Mouse (Mus musculus) cerebellum, adult 9-11 months (tissue): ENCODE data around the gene Glra4.
A peak's percentile ranks its signal among the peaks of the same experiment; 100 is the strongest.

Experiments used
- DNase-seq: peaks from one replicate; pipeline ENCODE4 v3.0.0; 2022

Glra4 gene

DNA sequence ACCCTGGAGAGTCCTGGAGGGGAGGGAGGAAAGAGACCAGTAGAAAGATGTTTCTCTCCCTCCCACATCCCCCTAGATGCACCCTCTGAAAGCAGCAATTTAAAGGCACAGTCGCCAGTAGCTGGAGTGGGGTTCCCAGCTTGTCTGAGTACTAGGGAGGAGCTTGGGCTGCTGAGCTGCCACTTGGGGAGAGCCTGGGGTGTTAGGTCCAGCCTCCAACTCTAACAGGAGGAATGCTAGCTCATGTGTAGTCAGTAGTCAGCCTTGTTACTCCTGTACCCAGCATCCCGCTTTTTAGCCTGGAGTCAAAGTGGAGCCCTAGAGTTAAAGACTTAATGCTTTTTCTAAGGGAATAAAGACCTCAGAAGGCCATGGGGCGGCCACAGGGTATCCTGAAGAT is at the start of gene Glra4:
Gene Glra4 (minus strand): TSS at position 101 of the 400 bp plus-strand sequence.
- no peak for DNase-seq

DNA sequence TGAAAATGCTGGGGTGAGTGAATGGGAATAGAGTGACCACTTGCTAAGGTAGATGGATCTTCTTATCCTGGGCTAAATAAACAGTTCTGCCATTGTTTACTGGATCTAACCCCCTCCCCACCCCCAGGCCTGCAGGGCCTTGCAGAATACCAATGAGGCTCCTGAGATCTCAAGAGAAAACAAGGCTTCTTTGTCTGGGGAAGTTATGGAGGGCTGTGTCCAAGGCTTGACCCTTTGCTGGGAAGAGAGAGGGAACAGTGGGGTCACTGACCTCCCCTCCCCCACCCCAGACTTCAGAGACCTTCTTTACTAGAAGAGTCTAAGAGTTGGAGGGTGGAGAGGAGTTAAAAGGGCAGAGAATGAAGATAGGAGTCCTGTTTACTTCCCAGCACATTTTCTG is 48.7 kb upstream of the Glra4 start:
- DNase-seq = no peak

DNA sequence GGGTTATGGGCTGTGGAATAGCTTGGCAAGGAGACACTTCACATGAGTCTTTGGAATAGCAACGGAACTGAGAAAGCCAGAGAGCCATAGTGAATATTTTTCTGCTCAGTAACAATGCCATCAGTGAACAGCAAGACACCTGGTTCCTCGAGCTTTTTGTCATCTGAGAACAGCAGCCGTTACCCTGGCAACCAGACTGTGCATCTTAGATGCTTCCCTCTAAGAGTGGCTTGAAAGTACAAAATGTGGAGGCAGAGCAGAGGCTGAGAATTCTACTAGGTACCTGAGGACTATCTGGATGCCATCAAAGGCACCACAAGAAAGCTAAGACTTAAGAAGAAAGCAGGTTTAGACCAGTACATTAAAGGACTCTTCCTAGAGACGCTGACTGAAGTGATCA is 45.1 kb upstream of the Glra4 start:
- no peak for DNase-seq

DNA sequence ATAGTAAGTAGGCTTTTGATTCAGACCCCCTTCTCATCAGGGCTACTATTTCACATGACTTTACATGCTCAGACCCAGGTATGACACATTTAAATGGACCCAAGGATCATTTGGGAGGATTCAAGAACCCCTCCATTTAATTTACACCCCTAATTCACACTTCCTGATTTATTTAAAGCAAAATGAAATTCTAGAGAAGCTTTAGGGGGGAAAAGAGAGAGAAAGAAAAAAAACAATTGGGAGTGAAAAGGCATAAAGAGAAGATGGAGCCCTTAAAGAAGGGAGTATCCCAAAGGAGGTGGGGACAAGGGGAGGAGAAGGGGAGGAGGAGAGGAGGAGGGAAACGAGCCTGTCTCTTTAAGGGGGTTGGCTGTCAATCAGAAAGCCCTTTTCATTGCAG is 42.4 kb upstream of the Glra4 start, which contains the start of gene Plp1:
Gene Plp1 (plus strand): TSS at position 301 of the 400 bp plus-strand sequence.
- no peak for DNase-seq

DNA sequence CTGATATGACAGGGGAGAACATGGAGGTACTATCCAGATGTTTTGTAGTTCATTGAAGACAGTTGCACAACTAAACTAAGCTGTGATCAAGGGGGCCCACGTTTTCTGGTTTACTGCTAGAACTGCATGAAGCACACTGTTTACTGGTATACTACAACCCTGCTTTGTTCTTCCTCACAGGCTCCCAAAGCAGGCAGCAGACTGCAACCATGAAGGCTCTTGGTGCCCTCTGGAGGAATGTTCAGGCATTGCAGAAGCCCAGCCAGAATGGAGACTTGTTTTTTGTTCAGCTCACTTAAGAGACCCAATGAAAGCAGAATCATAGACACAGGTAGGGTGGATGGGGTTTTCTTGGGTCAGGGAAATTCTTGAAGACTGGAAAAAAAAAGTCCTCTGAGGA is 40.3 kb upstream of the Glra4 start:
- DNase-seq = peak; percentile 43

DNA sequence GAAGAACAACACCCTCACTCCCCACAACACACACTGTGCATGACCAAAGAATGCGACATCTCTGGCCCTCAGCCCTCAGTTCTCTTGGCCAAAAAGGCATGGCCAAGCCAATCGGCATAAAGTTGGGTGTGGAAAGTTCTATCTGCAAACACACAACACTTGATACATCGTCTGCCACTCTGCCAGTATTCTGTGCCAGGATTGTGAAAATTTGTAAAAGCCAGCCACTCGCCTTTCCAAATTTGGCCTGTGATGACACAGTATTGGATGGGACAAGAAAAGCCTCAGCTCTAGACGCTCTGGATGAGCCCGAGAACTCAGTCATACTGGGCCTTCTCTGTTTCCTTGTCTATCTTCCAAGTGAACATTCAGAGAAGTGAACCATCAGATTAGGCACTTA is 39.8 kb upstream of the Glra4 start:
- no peak for DNase-seq

DNA sequence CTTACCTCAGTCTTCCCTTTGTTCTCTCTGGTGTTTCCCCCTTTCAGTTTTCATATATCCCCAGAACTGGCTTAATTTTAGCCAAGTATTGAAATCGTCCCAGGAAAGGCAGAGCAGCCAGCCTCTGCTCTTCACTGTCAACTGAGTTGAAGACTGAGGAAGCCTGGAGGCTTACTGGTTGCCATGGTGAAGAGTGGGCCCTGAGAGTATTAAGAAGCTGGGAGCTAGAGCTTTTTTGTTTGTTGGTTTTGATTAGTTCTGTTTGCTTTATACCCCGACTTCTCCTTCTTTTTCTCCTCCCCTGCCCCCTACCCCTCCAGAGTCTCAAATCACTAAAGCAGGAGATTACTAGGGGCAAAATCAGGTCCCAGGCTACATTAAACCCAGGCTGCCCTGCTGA is 17.3 kb upstream of the Glra4 start:
- no peak for DNase-seq

DNA sequence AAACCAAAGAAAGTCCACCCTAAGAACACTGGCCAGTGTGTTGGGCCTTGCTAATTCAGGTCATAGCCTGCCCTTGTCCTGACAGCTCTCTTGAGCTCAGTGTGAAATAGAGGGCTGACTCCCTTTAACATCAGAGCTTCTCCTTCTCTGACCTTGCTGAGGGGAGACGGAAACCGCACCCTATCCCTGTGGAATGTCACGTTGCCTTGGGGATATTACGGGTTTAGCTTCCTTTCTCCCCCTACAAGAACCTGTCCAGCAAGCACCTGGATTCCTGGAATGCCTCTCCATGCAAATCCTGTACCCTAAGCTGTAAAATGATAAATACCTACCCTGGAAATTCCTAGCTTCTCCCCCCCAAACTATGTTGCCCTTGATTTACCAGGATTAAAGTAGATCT is 9.5 kb upstream of the Glra4 start:
- DNase-seq = no peak

DNA sequence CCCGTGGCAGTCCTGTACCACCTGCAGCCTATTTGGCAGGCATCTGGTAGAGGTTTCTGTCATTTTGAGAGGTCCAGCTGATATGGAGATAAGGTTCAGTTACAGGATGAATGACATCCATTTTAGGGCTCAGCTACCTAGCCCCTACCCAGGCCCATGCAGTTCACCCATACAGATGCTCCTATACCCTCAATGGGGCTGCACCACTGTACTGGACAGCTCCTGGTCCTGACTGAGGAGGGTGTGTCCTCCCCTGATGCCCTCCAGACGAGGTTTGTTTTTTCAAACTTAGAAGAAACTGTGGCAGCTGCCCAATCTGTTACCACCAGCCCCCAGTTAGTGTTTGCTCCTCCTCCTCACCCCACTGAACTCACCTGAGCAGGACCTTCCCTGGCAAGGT is 679 bp downstream of the Glra4 start:
- DNase-seq = no peak

DNA sequence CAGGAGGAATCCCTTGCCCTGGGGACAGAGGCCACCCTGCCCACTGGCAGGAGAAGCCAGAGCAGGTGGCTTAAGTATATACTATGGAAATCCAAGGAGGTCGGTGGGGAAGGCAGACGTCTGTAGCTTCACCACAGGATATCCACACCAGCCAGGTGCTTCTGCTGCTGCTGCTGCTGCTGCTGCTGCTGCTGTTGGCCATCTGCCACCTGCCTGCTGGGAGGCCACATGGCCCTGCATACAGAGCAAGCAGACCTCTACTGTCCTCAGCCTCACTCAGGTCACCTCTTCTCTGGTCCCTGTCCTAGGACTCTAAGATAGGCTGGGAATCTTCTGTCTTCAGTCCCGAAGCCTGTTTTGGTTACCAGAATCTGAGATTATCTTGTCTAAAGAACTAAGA is 1.9 kb downstream of the Glra4 start:
- no peak for DNase-seq

DNA sequence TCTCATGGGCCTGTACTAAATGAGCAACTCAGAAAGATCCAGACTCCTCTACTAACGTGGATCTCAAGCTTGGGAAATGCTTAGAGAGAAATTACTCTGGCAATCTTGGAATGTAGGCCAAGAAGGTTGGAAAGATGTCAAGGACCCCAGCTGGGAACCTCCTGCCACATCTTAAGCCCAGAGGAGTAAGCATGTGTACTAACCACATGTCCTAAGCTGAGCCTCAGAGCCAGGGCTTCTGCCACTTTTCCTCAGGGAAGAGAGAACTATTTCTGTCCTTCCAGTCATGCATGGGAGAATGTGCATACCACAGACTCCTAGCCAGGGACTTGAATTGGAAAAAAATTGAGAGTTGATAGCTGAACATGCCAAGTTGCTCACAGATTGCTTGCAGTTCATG is 6.9 kb downstream of the Glra4 start:
- peak; percentile 18 for DNase-seq

DNA sequence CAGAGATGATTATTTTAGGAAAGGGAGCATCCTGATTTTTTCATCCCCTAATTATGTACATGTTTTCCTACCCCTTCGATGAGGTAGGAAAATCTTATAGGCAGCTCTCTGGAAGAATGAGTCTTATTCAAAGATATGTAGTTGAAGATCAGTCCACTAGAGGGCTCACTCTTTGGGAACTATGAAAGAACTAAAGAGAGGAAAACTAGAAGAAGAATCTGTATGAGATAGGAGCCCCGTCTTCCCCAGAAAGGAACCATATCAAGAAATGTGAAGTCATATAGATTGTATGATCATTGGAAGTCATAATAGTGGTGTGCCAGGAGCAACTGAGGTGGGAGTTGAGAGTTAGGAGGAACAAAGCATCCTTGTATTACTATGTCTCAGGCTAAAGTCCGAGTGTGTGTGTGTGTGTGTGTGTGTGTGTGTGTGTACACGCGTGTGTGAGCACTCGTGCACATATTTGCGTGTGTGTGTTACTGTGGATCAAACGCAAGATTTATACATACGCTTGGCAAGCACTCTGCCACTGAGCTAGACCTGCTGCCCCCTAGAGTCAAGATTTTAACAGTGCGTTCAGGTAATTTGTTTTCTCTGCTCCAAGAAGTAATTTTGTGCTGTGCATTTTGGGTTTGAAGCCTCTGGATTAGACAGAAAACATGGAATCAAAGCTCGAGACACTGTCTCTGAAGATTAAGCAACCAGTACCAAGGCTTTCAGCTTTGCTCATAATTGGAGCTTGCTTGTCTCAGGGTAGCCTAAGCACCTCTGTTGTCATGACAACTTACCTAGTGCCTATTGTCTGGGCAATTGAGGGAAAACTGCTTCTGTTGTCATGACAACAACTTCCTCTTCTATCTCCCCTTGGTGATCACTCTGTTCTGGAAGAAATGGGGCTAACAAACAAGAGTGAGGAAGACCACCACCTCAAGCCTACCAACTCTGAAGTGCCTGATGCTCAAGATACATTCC is 18.6 kb downstream of the Glra4 start:
- no peak for DNase-seq

DNA sequence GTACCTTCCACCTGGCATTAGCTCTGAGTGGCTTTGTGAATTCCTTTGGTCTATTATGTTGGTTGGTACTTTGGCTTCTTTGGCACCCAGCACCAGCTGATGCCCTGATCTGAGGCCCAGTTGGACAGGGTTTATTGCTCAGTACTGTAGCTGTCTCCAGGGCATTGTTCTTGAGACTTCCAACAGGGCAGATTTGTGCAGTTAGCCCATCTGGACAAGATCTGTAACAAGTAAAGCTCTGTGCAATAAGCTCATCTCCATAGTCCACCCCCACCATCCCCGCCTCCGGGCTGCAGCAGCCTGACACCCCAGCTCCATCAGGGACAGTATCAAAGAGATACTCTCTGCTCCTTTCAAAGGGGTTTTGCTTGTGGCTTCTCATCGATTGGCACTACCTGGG is 24.5 kb downstream of the Glra4 start:
- no peak for DNase-seq

DNA sequence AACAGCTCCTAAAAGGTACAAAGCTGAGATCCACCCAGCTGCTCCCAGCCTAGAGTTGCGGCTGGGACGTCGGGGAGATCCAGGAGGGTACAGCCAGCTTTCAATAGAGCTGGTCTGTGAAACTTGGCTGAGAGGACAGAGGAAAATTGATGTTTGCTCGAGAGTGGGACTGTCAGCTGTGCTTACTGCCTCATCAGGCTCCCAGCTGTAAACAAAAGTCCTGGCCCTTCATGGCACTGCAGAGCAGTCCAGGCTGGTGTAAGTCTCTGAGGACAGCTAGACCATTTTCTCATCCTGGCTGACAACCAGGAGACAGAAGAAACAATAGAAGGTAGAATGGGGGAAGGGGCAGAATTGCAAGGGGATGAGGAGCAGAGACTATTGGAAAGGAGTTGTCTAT is 30.6 kb downstream of the Glra4 start:
- no peak for DNase-seq

DNA sequence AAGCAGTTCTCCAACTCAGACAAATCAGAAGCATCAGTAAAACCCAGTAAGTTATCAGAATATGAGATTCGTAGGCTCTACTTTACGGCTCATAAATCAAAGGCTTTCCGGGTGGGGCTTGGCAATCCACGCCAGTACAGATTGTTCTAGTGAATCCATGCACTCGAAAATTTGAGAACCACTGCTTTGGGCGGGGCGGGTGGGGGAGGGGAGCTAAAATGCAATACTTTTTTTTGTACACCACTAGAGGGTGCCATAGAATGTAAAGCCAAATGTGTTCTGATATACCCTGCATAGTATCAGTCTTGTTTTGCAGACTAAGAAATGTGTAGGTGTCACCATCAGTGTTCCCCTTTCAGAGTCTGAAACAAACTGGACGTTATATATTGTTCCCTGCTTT is 35.3 kb downstream of the Glra4 start:
- no peak for DNase-seq

DNA sequence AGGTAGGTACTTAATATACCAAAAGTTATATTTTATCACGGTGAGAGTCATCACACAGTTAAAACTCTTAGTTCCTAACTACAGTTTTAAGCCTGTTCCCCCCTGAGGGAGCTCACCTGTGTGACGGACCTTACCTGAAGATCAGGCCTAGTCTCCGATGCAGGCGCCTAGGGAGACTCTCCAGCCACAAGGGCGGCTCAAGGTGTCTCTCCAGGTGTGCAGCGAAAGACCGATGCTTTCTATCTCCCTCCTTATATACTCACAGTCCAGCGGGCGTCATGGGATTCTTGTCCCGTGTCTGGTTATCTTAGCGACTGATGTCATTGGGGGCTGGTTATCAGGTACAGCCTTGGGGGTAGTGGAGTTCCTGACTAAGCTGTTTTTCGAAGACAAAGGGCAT is 36.5 kb downstream of the Glra4 start, which contains the start of gene Morf4l2:
Gene Morf4l2 (minus strand): TSS at position 232 of the 400 bp plus-strand sequence.
- DNase-seq = peak; percentile 30

DNA sequence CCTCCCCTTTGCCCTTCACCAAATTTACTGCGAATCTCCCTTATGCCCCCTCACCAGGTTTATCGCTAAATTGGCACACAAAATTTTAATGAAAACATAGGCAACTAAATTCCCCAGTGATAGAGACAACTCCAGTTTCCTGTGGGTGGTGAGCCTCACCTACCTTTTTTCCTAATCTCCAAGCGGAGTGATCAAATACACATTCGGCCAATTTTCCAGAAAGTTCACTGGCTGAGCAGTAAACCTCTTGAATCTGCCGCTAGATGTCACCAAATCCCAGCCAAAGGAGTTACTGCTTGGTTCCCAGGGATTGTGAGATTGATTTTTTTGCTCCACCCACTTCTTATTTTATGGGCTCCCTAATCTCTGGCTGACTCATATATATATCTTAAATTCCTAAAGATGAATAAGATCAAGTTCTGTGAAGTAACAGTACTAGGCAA is 37.3 kb downstream of the Glra4 start:
- DNase-seq = peak; percentile 67

DNA sequence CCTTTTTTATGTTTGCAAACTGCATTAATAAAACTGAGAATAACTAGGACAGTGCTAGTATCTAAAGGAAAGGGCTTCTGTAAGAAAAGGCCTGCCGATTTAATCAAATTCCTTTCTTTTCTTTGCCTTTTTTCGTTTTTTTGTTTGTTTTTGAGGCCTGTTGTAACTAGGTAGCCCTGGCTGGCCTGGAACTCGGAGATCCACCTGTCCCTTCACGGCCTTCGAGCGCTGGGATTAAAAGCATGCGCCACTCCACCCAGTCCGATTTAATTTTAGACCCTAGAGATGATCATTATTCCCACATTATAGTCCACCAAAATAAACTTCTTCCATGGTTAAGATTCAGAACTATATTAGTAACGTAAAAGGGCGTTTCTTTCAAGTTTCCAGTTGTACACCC is 37.7 kb downstream of the Glra4 start:
- DNase-seq = no peak

DNA sequence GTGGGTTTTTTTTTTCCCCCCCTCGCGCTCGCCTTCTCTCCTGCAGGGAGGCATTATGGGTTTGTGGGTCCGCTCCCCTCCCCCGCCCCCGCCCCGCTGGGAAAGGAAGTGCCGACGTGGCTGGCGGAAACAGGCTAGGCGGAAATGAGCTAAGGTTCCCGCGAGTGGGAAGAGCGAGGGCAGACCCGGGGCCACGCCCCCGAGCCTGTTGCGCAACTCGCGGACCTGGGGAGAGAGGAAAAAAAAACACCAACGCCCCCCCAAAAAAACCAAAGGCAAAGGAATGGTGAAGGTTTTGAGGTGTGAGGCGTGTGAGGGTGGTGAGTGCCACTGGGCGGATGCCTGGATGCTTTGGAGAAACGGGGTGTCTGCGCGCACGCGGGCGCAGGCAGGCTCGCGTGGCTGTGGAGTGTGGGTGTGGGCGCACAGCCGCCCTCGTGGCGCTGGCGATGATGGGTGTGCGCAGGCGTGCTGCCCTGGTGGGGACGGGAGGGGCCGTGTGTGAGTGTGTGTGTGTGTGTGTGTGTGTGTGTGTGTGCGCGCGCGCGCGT is 38.2 kb downstream of the Glra4 start:
- DNase-seq = no peak

DNA sequence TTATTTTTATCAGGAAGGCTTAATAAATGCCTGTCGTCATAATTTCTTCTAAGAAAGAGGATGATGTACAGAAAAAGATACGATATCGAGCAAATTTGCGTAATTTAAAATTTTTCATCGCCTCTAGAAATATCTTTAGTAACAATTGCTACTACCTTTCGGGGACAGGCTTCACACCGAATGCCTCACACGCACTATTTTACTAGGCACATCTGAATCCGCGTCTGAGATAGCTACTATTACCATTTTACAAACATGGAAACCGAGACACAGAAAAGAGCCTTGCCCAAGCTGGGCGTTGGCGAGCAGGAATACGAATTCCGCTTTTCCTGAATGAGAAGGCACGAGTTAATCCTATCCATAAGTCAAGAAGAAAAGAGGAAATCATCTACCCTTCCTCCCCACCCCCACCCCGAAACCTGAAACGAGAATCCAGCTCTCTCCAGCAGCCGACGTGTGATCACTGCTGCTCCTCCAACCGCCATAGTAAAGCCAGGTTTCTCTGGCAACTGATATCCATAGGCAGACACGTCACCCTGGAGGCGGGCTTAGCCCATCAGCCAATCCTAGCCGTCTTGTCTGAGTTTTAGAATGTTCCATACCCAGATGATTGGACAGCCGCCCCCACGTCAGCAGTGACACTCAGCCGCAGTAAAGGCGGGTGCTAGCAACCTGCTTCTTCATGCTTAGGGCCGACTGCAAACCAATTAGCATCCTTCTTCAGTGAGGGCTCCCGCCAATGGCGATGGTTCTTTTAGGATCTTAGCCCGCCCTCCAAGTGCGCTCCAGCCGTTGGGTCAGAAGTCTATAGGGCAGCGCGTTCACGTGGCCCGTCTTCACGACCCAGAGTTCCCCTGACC is 38.9 kb downstream of the Glra4 start:
- DNase-seq = peak; percentile 99

DNA sequence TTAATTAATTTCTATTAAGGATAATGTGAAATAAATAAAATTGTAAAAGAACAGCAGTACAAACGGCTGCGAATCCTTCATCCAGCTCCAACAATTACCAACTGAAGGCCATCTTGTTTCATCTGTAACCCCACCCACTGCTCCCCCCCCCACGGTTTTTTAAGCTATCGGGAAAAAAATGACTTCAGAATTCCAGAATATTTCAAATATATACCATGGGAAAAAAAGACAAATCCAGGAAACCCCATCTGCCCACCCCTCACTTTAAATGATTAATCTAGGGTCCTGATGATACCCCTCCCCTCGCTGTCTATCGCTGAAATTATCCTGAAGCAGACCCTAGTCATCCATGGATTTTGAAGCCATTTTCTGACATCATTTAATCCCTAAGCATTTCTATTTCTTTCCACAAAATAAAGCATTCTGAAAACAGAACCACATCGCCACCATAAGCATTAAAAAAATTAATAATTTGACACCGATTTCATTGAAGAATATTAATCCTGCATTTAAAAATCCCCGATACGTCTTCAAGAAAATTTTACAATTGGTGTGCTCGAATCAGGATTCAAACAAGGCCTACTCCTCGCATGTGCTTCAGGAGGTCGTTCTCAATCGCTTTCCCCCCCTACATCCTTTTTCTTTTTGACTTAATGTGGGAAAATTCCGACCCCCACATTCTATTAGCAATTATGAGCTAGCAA is 39.7 kb downstream of the Glra4 start:
- no peak for DNase-seq

DNA sequence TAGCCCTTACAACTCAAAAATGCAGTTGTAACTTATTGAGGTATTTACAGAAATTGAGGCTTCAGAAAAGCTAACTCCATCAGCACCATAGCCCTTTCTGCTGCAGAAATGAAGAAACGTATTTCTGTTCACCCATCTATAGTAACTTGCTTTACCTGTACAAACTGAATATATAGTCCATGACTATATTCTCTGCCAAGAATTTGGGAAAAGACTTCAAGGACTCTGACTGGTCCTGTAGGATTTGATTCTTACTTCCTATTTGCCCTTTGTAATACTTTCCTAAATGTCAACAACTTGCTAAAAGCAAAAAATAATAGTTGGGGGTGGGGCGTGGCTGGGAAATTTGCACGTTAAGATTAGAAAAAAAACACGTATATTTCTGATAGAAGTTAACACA is 47.9 kb downstream of the Glra4 start:
- DNase-seq = no peak
